Mouse (Mus musculus) hindbrain, embryonic 12.5 days (tissue): ENCODE results near the gene Galnt6. TPM values are rescaled to one million over a fixed set of nuclear protein-coding genes. Genes with fewer than 3 reads are reported as not detected.

Experiments used
- ATAC-seq: fragments of 200-750 bp; cut with Nextera tagmentation; 2 replicates; pipeline ENCODE4 v1.8.0; 2017; ENCODE audit warnings: moderate TSS enrichment; ENCODE audit not compliant: low FRiP score
- H3K27ac ChIP-seq: fragments of 300-500 bp; sonication (generic); 2 replicates; pipeline ENCODE4 v1.5.1; 2016; ENCODE audit warnings: mild to moderate bottlenecking
- H3K27me3 ChIP-seq: fragments of 300-500 bp; sonication (generic); 2 replicates; pipeline ENCODE4 v1.6.1; 2016; ENCODE audit warnings: mild to moderate bottlenecking
- H3K36me3 ChIP-seq: fragments of 300-500 bp; sonication (generic); 2 replicates; pipeline ENCODE4 v1.6.1; 2016; ENCODE audit warnings: mild to moderate bottlenecking
- H3K4me1 ChIP-seq: fragments of 300-500 bp; sonication (generic); 2 replicates; pipeline ENCODE4 v1.6.1; 2016
- H3K4me2 ChIP-seq: fragments of 300-500 bp; sonication (generic); replicated peaks from 2 replicates; pipeline ENCODE4 v1.6.1; 2016; ENCODE audit warnings: mild to moderate bottlenecking
- H3K4me3 ChIP-seq: fragments of 300-500 bp; sonication (generic); 2 replicates; pipeline ENCODE4 v1.5.1; 2016; ENCODE audit warnings: mild to moderate bottlenecking
- H3K9ac ChIP-seq: fragments of 300-500 bp; sonication (generic); 2 replicates; pipeline ENCODE4 v1.6.1; 2016; ENCODE audit warnings: mild to moderate bottlenecking, moderate library complexity
- H3K9me3 ChIP-seq: fragments of 300-500 bp; sonication (generic); replicated peaks from 2 replicates; pipeline ENCODE4 v1.6.1; 2016; ENCODE audit warnings: mild to moderate bottlenecking
- WGBS: fragments of 180-500 bp; shearing (Covaris S2); methylation state at CpG from one replicate; pipeline ENCODE4 v1.1.7; 2016; 5-methylcytosine and 5-hydroxymethylcytosine counted together
- polyA plus RNA-seq: library from polyadenylated mRNA; unstranded; fragments of >200 nt; fragmentation: Nextera tagmentation; extraction: Ambion mirVana; gene quantifications from 2 replicates; pipeline ENCODE4 v1.2.1, GENCODE M21; 2016

The Galnt6 gene
- polyA plus RNA-seq, 1 experiment from 2014 or later: 0.26 TPM

GRCm38 (mm10) chr15:100731081-100731480 lies 1.9 kb upstream of the Galnt6 start:
- Histone ChIP-seq H3K4me2 (no peak overlapping the region), H3K27me3 (peaks cover 57% of the 10 kb centered on the region), H3K4me1 (peaks cover 17% of the 10 kb centered on the region), H3K27ac (no peak overlapping the region), H3K4me3 (no peak overlapping the region), H3K36me3 (no peaks in the 10 kb centered on the region), H3K9me3 (no peaks in the 10 kb centered on the region), H3K9ac (no peak overlapping the region)
- no peak for ATAC-seq
- 46% methylated on average over 9 of the region's 9 CpGs for WGBS

DNA sequence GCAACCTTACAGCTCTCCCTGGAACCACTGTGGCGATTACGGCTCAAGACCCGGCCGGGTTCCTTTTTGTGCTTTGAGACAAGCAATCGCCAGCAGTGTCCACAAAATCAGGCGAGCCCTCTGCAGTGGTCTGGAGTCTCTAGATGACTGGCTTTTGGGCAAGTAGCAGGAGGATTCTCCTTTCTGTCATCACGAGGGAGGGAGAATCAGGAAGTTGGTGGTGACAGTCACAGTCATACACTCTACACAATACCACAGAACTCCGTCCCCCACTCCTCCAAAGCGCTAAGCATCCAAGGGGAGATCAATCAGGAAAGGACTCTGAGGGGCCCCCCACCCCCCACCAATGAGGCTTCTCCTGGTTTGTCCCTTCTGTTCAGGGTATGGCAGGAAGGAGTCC lies 590 bp downstream of the Galnt6 start:
- Histone ChIP-seq H3K27ac (no peak overlapping the region), H3K4me2 (peak overlapping the region; percentile 58), H3K36me3 (no peaks in the 10 kb centered on the region), H3K27me3 (peaks cover 60% of the 10 kb centered on the region), H3K4me1 (peaks cover 17% of the 10 kb centered on the region), H3K9me3 (no peaks in the 10 kb centered on the region), H3K4me3 (peak overlapping the region; percentile 38), H3K9ac (peak overlapping the region; percentile 35; the same call in 1 of the 2 replicates)
- no peak for ATAC-seq
- 33% methylated on average over 9 of the region's 9 CpGs for WGBS

DNA sequence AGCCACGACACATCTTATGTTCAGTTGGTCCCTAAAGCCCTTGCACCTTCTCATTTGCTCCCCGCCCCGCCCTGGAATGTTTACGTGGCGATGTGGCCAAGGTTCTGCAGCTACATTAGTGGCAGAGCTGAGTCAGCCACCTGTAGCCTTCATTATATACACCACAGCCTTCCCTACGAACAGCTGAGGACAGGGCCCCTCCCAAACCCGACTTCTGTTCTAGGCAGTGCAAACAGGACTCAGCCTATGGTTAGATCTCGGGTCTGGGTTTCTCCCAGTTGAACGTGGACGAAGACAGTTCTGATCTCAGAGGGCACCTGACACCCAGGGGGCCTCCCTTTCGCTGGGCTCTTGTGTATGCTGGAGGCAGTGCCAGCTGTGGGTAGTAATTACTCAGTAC lies 1.3 kb downstream of the Galnt6 start:
- Histone ChIP-seq H3K36me3 (no peaks in the 10 kb centered on the region), H3K9ac (no peak overlapping the region), H3K4me2 (no peak overlapping the region), H3K27ac (no peak overlapping the region), H3K27me3 (peaks cover 59% of the 10 kb centered on the region), H3K9me3 (no peaks in the 10 kb centered on the region), H3K4me1 (peaks cover 17% of the 10 kb centered on the region), H3K4me3 (no peak overlapping the region)
- no peak for ATAC-seq
- WGBS: 82% methylated on average over 11 of the region's 11 CpGs

GRCm38 (mm10) chr15:100726721-100727120 lies 2.5 kb downstream of the Galnt6 start:
- Histone ChIP-seq H3K9ac (no peak overlapping the region), H3K27me3 (peaks cover 48% of the 10 kb centered on the region), H3K4me1 (peaks cover 12% of the 10 kb centered on the region), H3K27ac (no peak overlapping the region), H3K9me3 (no peaks in the 10 kb centered on the region), H3K4me3 (no peak overlapping the region), H3K36me3 (no peaks in the 10 kb centered on the region), H3K4me2 (no peak overlapping the region)
- WGBS: 85% methylated on average over 11 of the region's 11 CpGs
- no peak for ATAC-seq

DNA sequence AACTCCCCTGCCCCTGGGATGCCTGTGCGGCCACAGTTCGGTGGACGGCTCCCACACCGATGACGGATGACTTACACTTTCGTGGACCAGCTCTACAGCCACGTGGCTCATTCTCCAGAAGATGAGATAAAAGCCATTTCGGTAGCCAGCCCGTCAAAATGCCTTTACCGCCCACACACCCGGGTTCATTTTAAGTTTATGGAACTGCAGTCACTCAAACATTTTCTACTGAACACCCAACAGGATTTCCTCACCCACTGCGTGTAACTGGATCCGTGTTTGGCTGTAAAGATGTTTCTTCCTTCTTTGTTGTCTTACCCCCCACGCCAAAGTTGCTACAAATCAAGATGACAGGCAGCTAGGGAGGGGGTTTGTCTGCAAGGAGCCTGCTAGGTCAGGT lies 5.7 kb downstream of the Galnt6 start:
- Histone ChIP-seq H3K9me3 (no peaks in the 10 kb centered on the region), H3K4me2 (no peak overlapping the region), H3K9ac (no peak overlapping the region), H3K27ac (no peak overlapping the region), H3K4me3 (no peak overlapping the region), H3K4me1 (no peaks in the 10 kb centered on the region), H3K36me3 (no peaks in the 10 kb centered on the region), H3K27me3 (peaks cover 19% of the 10 kb centered on the region)
- no peak for ATAC-seq
- WGBS: 77% methylated on average over 14 of the region's 14 CpGs

DNA sequence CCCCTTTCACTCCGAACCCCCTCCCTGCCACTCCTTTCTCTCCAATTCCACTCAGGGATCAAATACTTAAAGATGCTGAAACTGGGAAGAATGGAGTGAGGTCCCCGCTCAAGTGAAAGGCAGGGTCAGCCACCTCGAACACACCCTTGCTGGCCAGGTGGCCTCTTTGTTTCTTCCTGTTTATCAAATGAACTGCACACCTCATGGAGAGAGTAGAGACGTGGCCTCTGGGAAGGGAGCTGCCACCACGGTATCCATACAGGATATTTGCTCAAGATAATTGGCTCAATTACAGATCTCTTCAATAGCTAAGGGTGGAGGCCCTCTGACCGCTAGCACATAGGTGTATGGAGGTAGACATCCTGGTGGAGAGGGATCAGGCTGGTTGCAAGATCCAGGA lies 6.6 kb downstream of the Galnt6 start:
- Histone ChIP-seq H3K9me3 (no peaks in the 10 kb centered on the region), H3K36me3 (no peaks in the 10 kb centered on the region), H3K4me1 (no peaks in the 10 kb centered on the region), H3K27ac (no peak overlapping the region), H3K9ac (no peak overlapping the region), H3K4me2 (no peak overlapping the region), H3K4me3 (no peak overlapping the region), H3K27me3 (peaks cover 10% of the 10 kb centered on the region)
- no peak for ATAC-seq
- WGBS: 78% methylated on average over 6 of the region's 6 CpGs

- H3K9ac ChIP-seq: no peak overlapping the region
- no peak for ATAC-seq
- WGBS: 66% methylated on average over 4 of the region's 4 CpGs
- no peaks in the 10 kb centered on the region for H3K4me1 ChIP-seq
- H3K36me3 ChIP-seq: no peaks in the 10 kb centered on the region
- H3K27ac ChIP-seq: no peak overlapping the region
- H3K27me3 ChIP-seq: peaks cover 4% of the 10 kb centered on the region
- no peak overlapping the region for H3K4me3 ChIP-seq
- no peak overlapping the region for H3K4me2 ChIP-seq
- H3K9me3 ChIP-seq: no peaks in the 10 kb centered on the region
These were observed 7.2 kb downstream of the Galnt6 start for GRCm38 (mm10) chr15:100722026-100722425.

- Histone ChIP-seq H3K4me1 (no peaks in the 10 kb centered on the region), H3K9me3 (no peaks in the 10 kb centered on the region), H3K27me3 (peaks cover 3% of the 10 kb centered on the region; the same call in 1 of the 2 replicates), H3K4me3 (no peak overlapping the region), H3K27ac (no peak overlapping the region), H3K9ac (no peak overlapping the region), H3K4me2 (no peak overlapping the region), H3K36me3 (no peaks in the 10 kb centered on the region)
- 95% methylated on average over 5 of the region's 5 CpGs for WGBS
- ATAC-seq: no peak
These were observed 7.7 kb downstream of the Galnt6 start for GRCm38 (mm10) chr15:100721445-100721844.

- H3K4me2 ChIP-seq: no peak overlapping the region
- 93% methylated on average over 10 of the region's 10 CpGs for WGBS
- ATAC-seq: no peak
- no peak overlapping the region for H3K4me3 ChIP-seq
- no peak overlapping the region for H3K9ac ChIP-seq
- no peaks in the 10 kb centered on the region for H3K9me3 ChIP-seq
- peaks cover under 1% of the 10 kb centered on the region; the same call in 1 of the 2 replicates for H3K27me3 ChIP-seq
- H3K36me3 ChIP-seq: no peaks in the 10 kb centered on the region
- no peak overlapping the region for H3K27ac ChIP-seq
- H3K4me1 ChIP-seq: no peaks in the 10 kb centered on the region
These were observed 9.1 kb downstream of the Galnt6 start for GRCm38 (mm10) chr15:100720066-100720465.

- Histone ChIP-seq H3K27me3 (no peaks in the 10 kb centered on the region; the same call in 1 of the 2 replicates), H3K9me3 (no peaks in the 10 kb centered on the region), H3K9ac (no peak overlapping the region), H3K4me3 (no peak overlapping the region), H3K36me3 (no peaks in the 10 kb centered on the region), H3K4me2 (no peak overlapping the region), H3K4me1 (no peaks in the 10 kb centered on the region), H3K27ac (no peak overlapping the region)
- WGBS: 93% methylated on average over 5 of the region's 5 CpGs
- no peak for ATAC-seq
These were observed 10.0 kb downstream of the Galnt6 start for GRCm38 (mm10) chr15:100719217-100719616.

GRCm38 (mm10) chr15:100718572-100718971 lies 10.6 kb downstream of the Galnt6 start:
- Histone ChIP-seq H3K27ac (no peak overlapping the region), H3K4me1 (no peaks in the 10 kb centered on the region), H3K36me3 (no peaks in the 10 kb centered on the region), H3K4me3 (no peak overlapping the region), H3K4me2 (no peak overlapping the region), H3K27me3 (no peaks in the 10 kb centered on the region), H3K9ac (no peak overlapping the region), H3K9me3 (no peaks in the 10 kb centered on the region)
- no peak for ATAC-seq
- WGBS: 82% methylated on average over 11 of the region's 11 CpGs

DNA sequence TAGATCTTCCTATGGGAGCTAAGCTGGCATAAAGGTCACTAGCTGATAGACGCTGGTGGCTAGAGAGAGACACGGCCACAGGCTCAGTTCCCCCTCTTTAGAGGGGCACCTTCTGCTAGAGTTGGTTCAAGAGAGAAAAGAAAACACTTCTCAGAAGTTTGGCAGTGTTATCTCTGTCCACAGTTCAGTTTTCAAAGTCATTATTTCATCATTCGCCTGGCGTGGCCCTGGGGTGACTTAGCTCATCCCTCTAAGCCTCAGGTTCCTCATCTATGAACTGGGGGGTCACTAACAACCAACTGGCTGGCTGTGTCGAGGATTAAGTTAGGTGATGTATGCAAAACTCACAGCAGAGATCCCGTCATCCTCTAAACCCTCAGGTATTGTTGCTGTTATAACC lies 11.2 kb downstream of the Galnt6 start:
- Histone ChIP-seq H3K4me2 (no peak overlapping the region), H3K27me3 (no peaks in the 10 kb centered on the region), H3K9me3 (no peaks in the 10 kb centered on the region), H3K4me3 (no peak overlapping the region), H3K36me3 (no peaks in the 10 kb centered on the region), H3K27ac (no peak overlapping the region), H3K4me1 (no peaks in the 10 kb centered on the region), H3K9ac (no peak overlapping the region)
- 83% methylated on average over 6 of the region's 6 CpGs for WGBS
- no peak for ATAC-seq

- WGBS: 78% methylated on average over 9 of the region's 9 CpGs
- Histone ChIP-seq H3K27me3 (no peaks in the 10 kb centered on the region), H3K4me3 (no peak overlapping the region), H3K36me3 (no peaks in the 10 kb centered on the region), H3K4me1 (no peaks in the 10 kb centered on the region), H3K9ac (no peak overlapping the region), H3K4me2 (no peak overlapping the region), H3K27ac (no peak overlapping the region), H3K9me3 (no peaks in the 10 kb centered on the region)
- ATAC-seq: no peak
These were observed 13.7 kb downstream of the Galnt6 start for GRCm38 (mm10) chr15:100715399-100715993.
